Mouse (Mus musculus): ENCODE results near the gene Zc2hc1b.

Gene Zc2hc1b

DNA sequence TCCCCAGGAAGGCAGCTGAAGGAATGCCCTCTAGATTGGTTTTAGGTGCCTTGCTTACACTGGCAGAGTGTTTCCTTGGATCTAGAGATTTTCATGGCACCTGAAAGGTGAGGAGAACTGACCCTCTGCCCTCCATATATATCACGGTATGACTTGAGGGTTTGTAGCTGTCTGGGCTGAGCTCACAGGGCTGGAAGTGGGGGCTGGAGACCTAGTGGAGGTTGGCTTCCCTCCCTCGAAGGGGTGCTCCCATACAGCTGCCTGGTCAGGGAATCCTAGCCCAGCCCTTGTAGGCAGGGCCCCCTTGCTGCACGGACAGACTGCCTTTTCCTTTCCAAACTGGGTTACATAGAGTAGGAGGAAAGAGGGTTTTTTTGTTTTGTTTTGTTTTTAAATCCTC, 65.0 kb downstream of the Zc2hc1b start:
- no peak for DNase-seq

DNA sequence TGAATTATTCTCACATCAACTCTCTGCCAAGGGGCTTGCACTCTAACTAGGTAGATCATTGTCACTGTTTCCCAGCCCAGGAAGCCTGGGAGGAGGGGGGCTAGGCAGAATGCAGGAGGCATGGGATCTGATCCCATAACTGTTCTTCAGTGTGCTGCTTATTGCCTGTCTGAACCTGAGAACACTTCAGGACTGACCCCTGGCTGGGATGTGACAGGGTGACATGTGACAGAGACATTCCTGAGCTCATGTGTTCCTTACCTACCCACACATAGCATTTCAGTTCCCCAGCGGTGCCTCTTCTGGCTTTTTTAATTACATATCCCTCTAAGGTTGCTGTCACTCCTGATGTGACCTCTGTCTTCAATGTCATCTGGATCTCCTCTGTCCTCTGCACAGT, 68.0 kb downstream of the Zc2hc1b start:
- no peak for DNase-seq

- DNase-seq: no peak
These were observed 69.0 kb downstream of the Zc2hc1b start for GRCm38 (mm10) chr10:13108847-13109246.

- no peak for DNase-seq
These were observed 69.7 kb downstream of the Zc2hc1b start for GRCm38 (mm10) chr10:13108021-13108548.

DNA sequence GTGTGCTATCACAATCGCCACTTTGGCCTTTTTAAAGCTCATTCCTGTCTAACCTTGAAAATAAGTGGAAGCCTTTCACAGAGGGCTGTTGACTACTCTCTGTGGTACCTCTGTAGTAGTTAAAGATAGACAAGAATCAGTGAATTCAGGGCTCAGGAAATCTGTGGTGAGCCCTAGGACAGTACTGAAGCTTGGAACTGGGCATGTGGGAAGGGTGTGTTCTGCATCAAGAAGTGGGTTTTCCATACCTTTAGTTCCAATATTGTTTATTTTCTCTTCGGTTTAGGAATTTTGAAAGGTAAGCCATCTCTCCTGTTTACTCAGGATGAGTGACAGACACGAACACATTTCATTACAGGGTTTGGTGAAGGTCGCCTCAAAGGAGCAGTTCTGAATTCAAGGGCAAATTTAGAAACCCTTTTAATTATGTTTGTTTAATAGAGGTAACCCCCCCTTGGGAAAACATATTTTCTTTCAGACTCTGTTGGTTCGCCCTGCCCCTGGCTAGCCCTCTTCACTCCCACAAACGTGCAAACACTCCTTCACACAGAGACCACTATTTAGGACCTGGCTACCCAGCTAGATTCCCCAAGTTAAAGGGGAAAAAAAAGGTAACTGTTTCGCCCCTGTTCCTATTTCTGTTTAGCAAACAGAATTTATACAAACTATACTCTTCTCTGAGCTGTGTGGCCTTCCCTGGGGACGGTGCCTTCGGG, 70.8 kb downstream of the Zc2hc1b start:
- no peak for DNase-seq

DNA sequence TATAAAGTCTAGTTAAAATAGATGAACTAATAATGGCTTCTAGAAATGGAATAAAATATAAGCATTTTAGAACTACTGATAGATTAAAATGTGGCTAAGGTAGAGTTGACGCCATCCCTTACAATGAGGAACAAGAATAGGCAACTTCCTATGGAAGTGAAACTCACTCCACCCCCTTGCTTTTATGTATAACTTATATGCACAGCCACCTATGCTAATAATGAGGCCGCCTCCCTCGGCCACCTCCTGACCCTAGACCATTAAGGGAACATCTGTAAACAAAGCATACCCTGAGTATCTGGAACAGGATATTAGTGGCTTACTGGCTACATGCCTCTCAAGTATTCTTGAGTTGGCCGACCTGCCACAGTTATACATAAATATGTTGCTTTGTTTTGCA, 74.0 kb downstream of the Zc2hc1b start:
- DNase-seq: no peak

GRCm38 (mm10) chr10:13102360-13102759, 75.5 kb downstream of the Zc2hc1b start:
- no peak for DNase-seq

DNA sequence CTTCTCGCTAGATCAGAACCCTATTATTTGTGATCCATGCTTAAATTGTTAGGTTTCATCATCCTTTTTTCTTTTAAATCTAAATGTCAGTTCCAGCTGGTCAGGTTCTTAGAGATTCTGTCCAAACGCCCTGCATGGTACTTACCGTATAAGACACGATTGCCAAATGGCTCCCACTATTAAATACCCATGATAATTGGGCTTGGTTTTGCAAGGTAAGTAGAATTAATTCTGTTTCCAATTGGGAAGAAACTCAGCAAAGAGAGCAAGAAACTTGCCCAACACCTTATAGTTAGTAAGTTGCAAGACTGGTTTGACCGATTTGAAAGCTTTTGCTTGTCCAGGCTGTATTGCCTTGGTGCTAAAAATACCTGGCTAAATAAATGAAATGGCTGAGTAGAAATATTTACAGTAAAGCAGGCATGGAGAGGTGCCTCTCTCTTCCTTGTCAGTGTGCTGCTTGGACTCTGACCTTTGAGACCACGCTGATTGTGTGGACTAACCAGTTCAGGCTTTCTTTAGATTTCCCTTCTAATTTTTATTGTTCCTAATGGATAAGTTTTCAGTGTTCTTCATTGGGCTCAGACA, 77.7 kb downstream of the Zc2hc1b start:
- no peak for DNase-seq
